Mouse (Mus musculus) embryonic facial prominence, embryonic 14.5 days (tissue): ENCODE results near the gene Pdcd6. TPM values are rescaled to one million over a fixed set of nuclear protein-coding genes. Genes with fewer than 3 reads are reported as not detected.

ENCODE experiments used
- ATAC-seq: fragments of 200-750 bp; cut with Nextera tagmentation; 2 replicates; pipeline ENCODE4 v1.8.0; 2017; ENCODE audit warnings: low read depth, moderate number of reproducible peaks, moderate TSS enrichment
- DNase-seq: peaks from one replicate; pipeline ENCODE4 v3.0.0-alpha.2; 2015; ENCODE audit warnings: low spot score
- H3K27ac ChIP-seq: fragments of 300-500 bp; sonication (generic); replicated peaks from 2 replicates; pipeline ENCODE4 v1.5.1; 2014; ENCODE audit warnings: low read depth, mild to moderate bottlenecking, low read length, moderate library complexity
- H3K27me3 ChIP-seq: fragments of 300-500 bp; sonication (generic); replicated peaks from 2 replicates; pipeline ENCODE4 v1.6.1; 2014; ENCODE audit warnings: low read length; ENCODE audit not compliant: control insufficient read depth, insufficient read depth
- H3K36me3 ChIP-seq: fragments of 300-500 bp; sonication (generic); 2 replicates; pipeline ENCODE4 v1.6.1; 2014; ENCODE audit warnings: low read length, mixed read lengths; ENCODE audit not compliant: control insufficient read depth, insufficient read depth
- H3K4me1 ChIP-seq: fragments of 300-500 bp; sonication (generic); 2 replicates; pipeline ENCODE4 v1.6.1; 2014; ENCODE audit warnings: antibody characterized with exemption, low read length; ENCODE audit not compliant: control insufficient read depth, insufficient read depth
- H3K4me2 ChIP-seq: fragments of 300-500 bp; sonication (generic); 2 replicates; pipeline ENCODE4 v1.6.1; 2014; ENCODE audit warnings: low read depth, mild to moderate bottlenecking, low read length, moderate library complexity, mixed read lengths
- H3K4me3 ChIP-seq: fragments of 300-500 bp; sonication (generic); 2 replicates; pipeline ENCODE4 v1.5.1; 2014; ENCODE audit warnings: low read depth, mild to moderate bottlenecking, low read length
- H3K9ac ChIP-seq: fragments of 300-500 bp; sonication (generic); 2 replicates; pipeline ENCODE4 v1.6.1; 2014; ENCODE audit warnings: low read depth, mild to moderate bottlenecking, low read length, moderate library complexity, mixed read lengths
- H3K9me3 ChIP-seq: fragments of 300-500 bp; sonication (generic); 2 replicates; pipeline ENCODE4 v1.6.1; 2016; ENCODE audit warnings: low read length; ENCODE audit not compliant: control insufficient read depth
- WGBS: fragments of 180-500 bp; shearing (Covaris S2); extraction: QIAGEN DNeasy Blood & Tissue Kit; methylation state at CpG from one replicate; pipeline ENCODE4 v1.1.7; 2014; 5-methylcytosine and 5-hydroxymethylcytosine counted together
- polyA plus RNA-seq: library from polyadenylated mRNA; unstranded; fragments of >200 nt; fragmentation: Nextera tagmentation; extraction: Ambion mirVana; gene quantifications from 2 replicates; pipeline ENCODE4 v1.2.1, GENCODE M21; 2014

The Pdcd6 gene
- 150 TPM in 2 replicates for polyA plus RNA-seq

- ATAC-seq (peak; percentile 99), DNase-seq (peak; percentile 99)
- Histone ChIP-seq H3K9me3 (no peaks in the 10 kb centered on the region), H3K27me3 (no peaks in the 10 kb centered on the region), H3K4me3 (peak within 1 kb of the TSS; percentile 86), H3K27ac (peak within 1 kb of the TSS; percentile 78), H3K36me3 (peaks cover 37% of the 10 kb centered on the region), H3K4me2 (peak within 1 kb of the TSS; percentile 88), H3K4me1 (peaks cover 5% of the 10 kb centered on the region), H3K9ac (peak within 1 kb of the TSS; percentile 90)
- WGBS: under 1% methylated on average over 28 of the region's 36 CpGs
Observed at GRCm38 (mm10) chr13:74317170-74317849, at the start of gene Pdcd6. Pdcd6 (minus strand) TSS chr13:74317580.

DNA sequence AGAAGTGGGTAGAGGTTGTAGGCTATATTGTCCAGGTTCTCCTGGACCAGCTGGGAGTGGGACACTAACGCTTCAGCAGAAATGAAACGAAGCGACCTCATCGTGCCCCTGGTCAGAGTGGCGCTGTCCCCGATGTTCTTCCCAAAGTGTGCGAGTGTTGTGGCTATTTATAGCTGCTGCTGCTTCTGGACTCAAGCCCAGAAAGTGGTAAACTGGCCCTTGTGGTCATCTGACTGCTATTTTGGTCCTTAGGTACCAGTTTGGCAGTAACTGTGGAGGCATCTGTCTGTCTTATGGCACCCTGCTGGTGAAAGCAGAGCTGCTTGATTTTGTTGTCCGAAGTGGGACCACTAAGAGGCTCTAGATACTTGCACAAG lies 46.5 kb upstream of the Pdcd6 start, which contains the start of gene Lrrc14b:
Gene Lrrc14b, minus strand, starts transcription at position 147 of the 377 bp plus-strand sequence.
- H3K27ac ChIP-seq: no peak within 1 kb of the TSS

DNA sequence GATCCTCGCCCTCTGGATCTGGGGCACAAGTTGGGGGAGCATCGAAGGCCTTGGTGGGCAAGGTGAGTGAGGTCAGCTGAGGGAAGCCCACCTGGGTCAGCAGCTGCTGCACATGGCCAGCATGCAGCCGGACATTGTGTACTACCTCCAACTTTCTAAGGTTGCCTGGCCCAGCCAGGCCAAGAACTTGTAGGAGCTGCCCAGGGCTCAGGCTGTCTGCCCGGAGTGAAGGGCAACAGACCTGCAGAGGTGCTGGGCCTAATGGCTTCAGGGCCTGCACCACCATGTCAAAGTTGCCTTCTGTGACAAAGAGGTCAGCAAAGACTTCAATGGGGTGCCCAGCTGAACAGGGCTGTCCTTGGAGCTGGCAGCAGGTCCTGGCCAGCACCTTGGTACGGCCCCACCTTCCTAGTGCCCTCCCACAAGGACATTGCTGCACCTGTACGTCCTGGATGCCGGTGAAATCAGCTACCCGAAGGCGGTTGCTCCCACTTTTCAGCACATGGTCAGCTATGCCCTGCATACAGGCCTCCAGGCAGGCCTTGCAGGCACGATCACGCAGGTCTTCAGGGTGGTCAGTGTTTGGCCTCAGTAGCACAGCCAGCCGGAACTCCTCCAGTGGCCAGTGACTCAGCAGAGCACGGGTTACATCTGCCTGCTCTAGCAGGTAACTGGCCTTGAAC lies 45.9 kb upstream of the Pdcd6 start:
- 0 out of 2 replicates have a peak, but pooled peaks have one; percentile 20 for ATAC-seq
- no peak overlapping the region for H3K27ac ChIP-seq

More for the DNA sequence above, 46.5 kb upstream of the Pdcd6 start, which contains the start of gene Lrrc14b:
- DNase-seq (peak; percentile 44), ATAC-seq (no peak)
- no peaks in the 10 kb centered on the region for H3K9me3 ChIP-seq
- H3K4me2 ChIP-seq: no peak within 1 kb of the TSS
- H3K27me3 ChIP-seq: no peaks in the 10 kb centered on the region
- no peaks in the 10 kb centered on the region for H3K4me1 ChIP-seq
- no peak within 1 kb of the TSS for H3K4me3 ChIP-seq
- 88% methylated on average over 8 of the region's 8 CpGs for WGBS
- H3K9ac ChIP-seq: no peak within 1 kb of the TSS
- H3K36me3 ChIP-seq: peaks cover 27% of the 10 kb centered on the region

GRCm38 (mm10) chr13:74362218-74362617 lies 44.8 kb upstream of the Pdcd6 start:
- 73% methylated on average over 2 of the region's 2 CpGs for WGBS
- Histone ChIP-seq H3K4me3 (no peak overlapping the region), H3K4me2 (no peak overlapping the region), H3K27me3 (no peaks in the 10 kb centered on the region), H3K4me1 (no peaks in the 10 kb centered on the region), H3K36me3 (peaks cover 43% of the 10 kb centered on the region), H3K9me3 (no peaks in the 10 kb centered on the region), H3K9ac (no peak overlapping the region), H3K27ac (no peak overlapping the region)
- ATAC-seq: no peak
- DNase-seq: no peak

More for the DNA sequence above, 45.9 kb upstream of the Pdcd6 start:
- Histone ChIP-seq H3K4me1 (no peaks in the 10 kb centered on the region), H3K9me3 (no peaks in the 10 kb centered on the region), H3K4me2 (no peak overlapping the region), H3K27me3 (no peaks in the 10 kb centered on the region), H3K4me3 (no peak overlapping the region), H3K36me3 (peaks cover 32% of the 10 kb centered on the region), H3K9ac (no peak overlapping the region)
- DNase-seq: no peak
- 87% methylated on average over 11 of the region's 13 CpGs for WGBS

DNA sequence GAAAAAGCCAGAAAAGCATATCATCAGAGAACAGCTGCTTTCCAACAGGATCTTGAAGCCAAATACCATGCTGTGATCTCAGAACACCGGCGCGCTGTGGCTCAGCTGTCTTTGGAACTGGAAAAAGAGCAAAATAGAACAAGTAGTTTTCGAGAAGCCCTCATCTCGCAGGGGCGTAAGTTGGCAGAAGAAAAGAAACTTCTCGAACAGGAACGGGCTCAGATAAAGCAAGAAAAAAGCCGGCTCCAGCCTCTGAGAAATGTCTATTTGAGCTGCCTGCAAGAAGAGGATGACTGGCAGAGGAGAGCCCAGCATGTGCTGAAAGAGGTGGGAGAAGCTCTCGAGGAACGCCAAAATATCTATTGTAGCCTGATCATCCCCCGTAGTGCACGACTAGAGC lies 39.1 kb upstream of the Pdcd6 start:
- no peak overlapping the region for H3K4me2 ChIP-seq
- H3K9me3 ChIP-seq: no peaks in the 10 kb centered on the region
- peaks cover 82% of the 10 kb centered on the region for H3K36me3 ChIP-seq
- no peaks in the 10 kb centered on the region for H3K4me1 ChIP-seq
- H3K9ac ChIP-seq: no peak overlapping the region
- H3K4me3 ChIP-seq: no peak overlapping the region
- no peak for ATAC-seq
- no peaks in the 10 kb centered on the region for H3K27me3 ChIP-seq
- 96% methylated on average over 13 of the region's 13 CpGs for WGBS
- H3K27ac ChIP-seq: no peak overlapping the region
- no peak for DNase-seq

DNA sequence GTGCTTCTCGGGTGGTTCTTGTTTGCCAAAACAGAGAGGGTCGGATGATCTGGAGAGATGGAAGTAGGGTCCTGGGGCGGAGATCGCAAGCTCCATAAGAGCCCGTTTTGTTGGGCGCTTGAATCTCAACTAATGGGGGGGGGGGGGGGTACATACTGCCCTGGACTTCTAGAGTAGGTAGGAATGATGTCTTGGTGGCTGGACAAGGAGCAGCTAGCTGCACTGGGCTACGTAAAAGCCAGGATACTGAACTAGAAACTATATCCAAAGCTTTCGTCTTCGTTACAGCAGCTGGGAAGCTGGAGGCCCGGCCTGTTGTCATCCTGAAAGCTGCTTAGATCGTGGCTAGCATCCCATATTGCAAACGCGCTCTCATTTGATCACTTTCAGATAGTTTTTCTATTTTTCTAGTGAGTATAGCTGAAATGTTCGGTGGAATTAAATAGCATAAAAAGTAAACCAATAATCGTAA lies 33.1 kb upstream of the Pdcd6 start:
- peak; percentile 34 for DNase-seq
- under 1% methylated on average over 14 of the region's 15 CpGs for WGBS

GRCm38 (mm10) chr13:74349566-74350434 lies 32.4 kb upstream of the Pdcd6 start, which contains the start of the genes Sdha and Ccdc127:
Sdha (minus strand) TSS chr13:74350280.
Ccdc127 (plus strand) TSS chr13:74350309.
- ATAC-seq (peak; percentile 97), DNase-seq (peak; percentile 98)
- Histone ChIP-seq H3K27me3 (no peaks in the 10 kb centered on the region), H3K9ac (peak within 1 kb of the TSS; percentile 79), H3K4me3 (peak within 1 kb of the TSS; percentile 60), H3K36me3 (peaks cover 24% of the 10 kb centered on the region), H3K9me3 (no peaks in the 10 kb centered on the region), H3K27ac (peak within 1 kb of the TSS; percentile 77), H3K4me1 (peaks cover 14% of the 10 kb centered on the region), H3K4me2 (peak within 1 kb of the TSS; percentile 57)
- WGBS: 2% methylated on average over 32 of the region's 57 CpGs

More for the DNA sequence above, 33.1 kb upstream of the Pdcd6 start:
- Histone ChIP-seq H3K9ac (peak overlapping the region; percentile 79), H3K27ac (peak overlapping the region; percentile 54; the same call in 1 of the 2 replicates), H3K4me2 (peak overlapping the region; percentile 57), H3K27me3 (no peaks in the 10 kb centered on the region), H3K9me3 (no peaks in the 10 kb centered on the region), H3K4me3 (peak overlapping the region; percentile 60), H3K4me1 (peaks cover 14% of the 10 kb centered on the region), H3K36me3 (peaks cover 22% of the 10 kb centered on the region)
- peak; percentile 47 for ATAC-seq

DNA sequence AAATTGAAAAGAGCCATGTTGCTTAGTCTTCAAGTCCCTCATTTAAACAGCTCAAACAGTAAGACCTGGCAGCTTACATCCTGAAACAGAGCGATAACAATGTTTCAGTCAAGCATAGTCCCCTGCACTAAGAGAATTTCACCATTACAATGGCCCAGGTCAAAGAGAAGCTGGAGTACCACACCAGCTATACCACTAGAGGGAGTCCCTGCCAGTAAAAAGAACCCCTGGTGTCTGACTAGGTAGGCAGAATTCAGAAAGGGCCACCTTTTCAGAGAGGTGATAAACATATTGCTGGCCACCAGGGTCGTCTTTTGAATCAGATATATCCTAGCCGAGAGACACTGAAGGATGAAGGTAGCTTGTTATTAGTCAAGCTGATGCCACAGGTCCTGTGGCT lies 23.7 kb upstream of the Pdcd6 start:
- no peak overlapping the region for H3K4me3 ChIP-seq
- no peak overlapping the region for H3K27ac ChIP-seq
- peak; percentile 47 for DNase-seq
- no peaks in the 10 kb centered on the region for H3K4me1 ChIP-seq
- WGBS: 47% methylated on average over 3 of the region's 3 CpGs
- peaks cover 83% of the 10 kb centered on the region for H3K36me3 ChIP-seq
- H3K4me2 ChIP-seq: no peak overlapping the region
- H3K9ac ChIP-seq: no peak overlapping the region
- no peaks in the 10 kb centered on the region for H3K27me3 ChIP-seq
- no peaks in the 10 kb centered on the region for H3K9me3 ChIP-seq
- 0 out of 2 replicates have a peak, but pooled peaks have one; percentile 22 for ATAC-seq
